Mouse (Mus musculus): Measurements from ENCODE around the gene Scaper.

DNA sequence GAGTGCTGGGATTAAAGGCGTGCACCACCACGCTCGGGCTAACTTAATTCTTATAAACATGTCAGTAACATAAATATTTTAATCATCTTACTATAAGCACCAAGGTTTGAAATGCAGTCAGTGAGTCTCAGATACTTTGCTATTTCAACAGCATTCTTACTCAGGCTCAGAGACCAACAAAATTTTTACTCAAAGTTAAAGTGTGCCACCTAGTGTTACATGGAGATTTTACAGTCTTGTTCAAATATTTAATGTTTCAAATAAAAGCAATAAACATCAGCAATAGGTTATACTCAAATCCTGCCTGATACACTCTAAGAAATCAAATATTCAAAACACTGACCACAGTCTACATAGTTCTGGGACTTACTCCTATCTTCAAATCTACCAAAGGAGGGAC is 19.3 kb downstream of the Scaper start:
- no peak for TF ChIP-seq CTCF (IDR thresholded peaks at IDR 0.05; ENCODE audit: extremely low read depth, insufficient read depth, insufficient read length, insufficient replicate concordance)
- TF ChIP-seq POLR2A (IDR thresholded peaks at IDR 0.05; ENCODE audit: low read depth, low read length), result no peak

Data from spleen, adult 2 months (tissue).